Mouse (Mus musculus): Measurements from ENCODE around the gene Pelo. TPM values are rescaled to one million over a fixed set of nuclear protein-coding genes. Genes with fewer than 3 reads are reported as not detected.
A peak's percentile ranks its signal among the peaks of the same experiment; 100 is the strongest.

The Pelo gene
- polyA plus RNA-seq, 1 experiment from 2014 or later = 4.5 TPM

DNA sequence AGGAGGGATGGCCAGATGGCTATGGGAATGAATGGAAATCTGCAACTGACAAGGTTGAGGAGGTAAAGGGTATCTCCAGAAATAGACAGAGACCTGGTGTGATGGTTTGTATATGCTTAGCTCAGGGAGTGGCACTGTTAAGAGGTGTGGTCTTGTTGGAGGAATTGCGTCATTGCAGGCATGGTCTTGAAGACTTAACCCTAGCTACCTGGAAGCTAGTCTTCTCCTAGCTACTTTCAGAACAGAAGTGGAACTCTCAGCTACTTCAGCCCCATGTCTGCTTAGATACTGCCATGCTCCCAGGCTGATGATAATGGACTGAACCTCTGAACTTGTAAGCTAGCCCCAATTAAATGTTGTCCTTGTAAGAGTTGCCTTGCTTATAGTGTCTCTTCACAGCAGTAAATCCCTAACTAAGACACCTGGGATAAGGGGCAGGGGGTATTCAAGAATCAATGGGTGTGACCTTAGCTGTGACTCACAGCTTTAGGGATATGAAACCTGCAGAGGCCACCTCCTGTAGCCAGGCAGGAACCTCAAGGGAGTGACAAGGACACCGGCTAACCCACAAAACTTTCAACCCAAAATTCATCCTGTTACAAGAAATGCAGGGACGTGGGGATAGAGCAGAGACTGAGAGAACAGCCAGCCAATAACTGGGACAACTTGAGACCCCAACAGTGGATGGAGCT is 27.1 kb upstream of the Pelo start:
- H3K27ac ChIP-seq (replicated peaks) = no peak overlapping the region
- 77% methylated on average over 3 of the region's 3 CpGs for WGBS
- no peak for ATAC-seq (ENCODE audit: low read depth)

GRCm38 (mm10) chr13:115109628-115110027 is 19.6 kb upstream of the Pelo start:
- Histone ChIP-seq H3K36me3 (no peaks in the 10 kb centered on the region), H3K4me2 (no peak overlapping the region), H3K27ac (replicated peaks) (no peak overlapping the region), H3K9ac (no peak overlapping the region), H3K4me3 (no peak overlapping the region), H3K9me3 (no peaks in the 10 kb centered on the region), H3K4me1 (replicated peaks) (no peaks in the 10 kb centered on the region), H3K27me3 (no peaks in the 10 kb centered on the region)
- WGBS = 83% methylated on average over 4 of the region's 4 CpGs
- ATAC-seq (ENCODE audit: low read depth) = no peak

More for the DNA sequence above, 27.1 kb upstream of the Pelo start:
- no peak overlapping the region for H3K9ac ChIP-seq
- no peaks in the 10 kb centered on the region for H3K36me3 ChIP-seq
- no peaks in the 10 kb centered on the region for H3K9me3 ChIP-seq
- H3K4me2 ChIP-seq = no peak overlapping the region
- no peak overlapping the region for H3K4me3 ChIP-seq
- no peaks in the 10 kb centered on the region for H3K27me3 ChIP-seq
- H3K4me1 ChIP-seq (replicated peaks) = no peaks in the 10 kb centered on the region

DNA sequence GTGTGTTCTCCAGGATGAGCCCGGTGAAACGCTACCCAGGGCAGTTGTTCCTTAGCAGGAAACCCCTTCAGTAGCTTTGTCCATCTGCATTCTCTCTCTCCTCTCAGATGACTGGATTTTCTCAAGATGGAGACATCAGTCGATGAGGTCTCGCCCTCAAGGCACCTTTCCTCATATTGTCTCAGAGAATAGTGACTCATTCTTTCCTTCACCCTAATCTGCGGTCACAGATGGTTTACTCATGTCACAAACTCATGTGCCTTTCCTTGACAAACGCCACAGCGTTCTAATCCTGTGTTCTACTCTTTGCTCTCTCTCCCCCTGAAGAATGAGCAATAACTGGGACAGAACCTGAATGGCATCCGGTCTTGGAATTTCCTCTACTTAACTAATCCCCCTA is 17.4 kb upstream of the Pelo start:
- no peak overlapping the region for H3K27ac ChIP-seq (replicated peaks)
- H3K4me2 ChIP-seq = no peak overlapping the region
- ATAC-seq (ENCODE audit: low read depth) = no peak
- H3K9ac ChIP-seq = no peak overlapping the region
- H3K4me3 ChIP-seq = no peak overlapping the region
- H3K9me3 ChIP-seq = no peaks in the 10 kb centered on the region
- WGBS = 91% methylated on average over 8 of the region's 8 CpGs
- H3K4me1 ChIP-seq (replicated peaks) = no peaks in the 10 kb centered on the region
- H3K36me3 ChIP-seq = no peaks in the 10 kb centered on the region
- peaks cover 4% of the 10 kb centered on the region for H3K27me3 ChIP-seq

GRCm38 (mm10) chr13:115106183-115106582 is 16.2 kb upstream of the Pelo start:
- 91% methylated on average over 10 of the region's 10 CpGs for WGBS

GRCm38 (mm10) chr13:115102754-115103153 is 12.8 kb upstream of the Pelo start:
- no peaks in the 10 kb centered on the region for H3K36me3 ChIP-seq
- no peaks in the 10 kb centered on the region for H3K9me3 ChIP-seq
- H3K4me3 ChIP-seq = no peak overlapping the region
- H3K27ac ChIP-seq (replicated peaks) = no peak overlapping the region
- H3K27me3 ChIP-seq = peaks cover 35% of the 10 kb centered on the region
- H3K4me1 ChIP-seq (replicated peaks) = peaks cover 16% of the 10 kb centered on the region
- no peak for ATAC-seq (ENCODE audit: low read depth)
- no peak overlapping the region for H3K4me2 ChIP-seq
- WGBS = 100% methylated on average over 2 of the region's 2 CpGs
- no peak overlapping the region for H3K9ac ChIP-seq

More at GRCm38 (mm10) chr13:115106183-115106582, 16.2 kb upstream of the Pelo start:
- peaks cover 11% of the 10 kb centered on the region for H3K4me1 ChIP-seq (replicated peaks)
- no peak overlapping the region for H3K4me3 ChIP-seq
- H3K27ac ChIP-seq (replicated peaks) = no peak overlapping the region
- H3K4me2 ChIP-seq = no peak overlapping the region
- peaks cover 14% of the 10 kb centered on the region for H3K27me3 ChIP-seq
- no peaks in the 10 kb centered on the region for H3K36me3 ChIP-seq
- no peak overlapping the region for H3K9ac ChIP-seq
- ATAC-seq (ENCODE audit: low read depth) = no peak
- H3K9me3 ChIP-seq = no peaks in the 10 kb centered on the region

- Histone ChIP-seq H3K27ac (replicated peaks) (peak within 1 kb of the TSS; percentile 71), H3K27me3 (peaks cover 35% of the 10 kb centered on the region), H3K9ac (peak within 1 kb of the TSS; percentile 70), H3K4me3 (peak within 1 kb of the TSS; percentile 52), H3K9me3 (no peaks in the 10 kb centered on the region), H3K36me3 (no peaks in the 10 kb centered on the region), H3K4me1 (replicated peaks) (peaks cover 16% of the 10 kb centered on the region), H3K4me2 (peak within 1 kb of the TSS; percentile 70)
- WGBS = under 1% methylated on average over 39 of the region's 39 CpGs
- ATAC-seq (ENCODE audit: low read depth) = peak; percentile 85
These were observed 11.6 kb upstream of the Pelo start, which contains the start of the genes Gm49395 and Itga1 for GRCm38 (mm10) chr13:115101355-115102191. TSS of gene Gm49395 (minus strand) at chr13:115101921. TSS of gene Itga1 (minus strand) at chr13:115101964.

DNA sequence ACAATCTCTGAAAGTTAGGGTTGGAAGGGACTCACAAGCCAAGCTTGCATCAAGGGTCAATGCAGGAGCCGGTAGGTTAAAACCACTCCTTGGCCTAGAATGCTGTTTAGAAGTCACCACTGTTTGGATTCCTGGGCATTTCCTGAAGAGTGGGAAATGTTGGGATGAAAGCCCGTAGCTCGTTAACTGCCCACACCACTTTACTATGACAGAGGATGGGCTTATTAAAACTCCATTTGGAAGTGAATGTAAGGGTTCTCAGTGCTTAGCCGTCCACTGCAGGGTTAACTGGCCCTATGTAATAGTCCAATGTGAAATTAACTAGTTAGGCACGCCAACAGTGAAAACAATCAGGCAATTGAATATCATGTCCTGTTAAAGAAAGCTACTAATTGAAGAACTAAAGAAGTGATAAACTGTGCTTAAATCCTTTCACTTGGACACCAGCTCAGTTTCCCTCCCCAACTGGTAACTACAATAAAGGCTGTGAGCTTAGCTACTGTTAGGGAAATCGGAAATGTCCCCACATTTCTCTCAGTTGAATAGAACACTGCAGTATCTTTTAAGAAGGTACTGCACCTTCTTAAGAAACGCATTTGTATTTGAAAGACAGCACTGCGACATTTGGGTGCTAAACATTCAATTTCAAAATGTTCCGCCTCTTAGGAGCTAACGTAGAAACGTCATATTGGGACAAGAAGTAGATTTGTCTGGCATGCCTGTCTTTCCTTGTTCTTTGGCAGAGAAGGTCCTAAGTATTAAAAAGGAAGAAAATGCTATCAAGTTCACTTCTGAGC is 10.6 kb upstream of the Pelo start:
- 17% methylated on average over 11 of the region's 11 CpGs for WGBS
- Histone ChIP-seq H3K27me3 (peaks cover 35% of the 10 kb centered on the region), H3K4me3 (peak overlapping the region; percentile 52), H3K36me3 (no peaks in the 10 kb centered on the region), H3K4me1 (replicated peaks) (peaks cover 16% of the 10 kb centered on the region), H3K27ac (replicated peaks) (peak overlapping the region; percentile 71; the same call in 1 of the 2 replicates), H3K9ac (peak overlapping the region; percentile 70; the same call in 1 of the 2 replicates), H3K4me2 (peak overlapping the region; percentile 70), H3K9me3 (no peaks in the 10 kb centered on the region)
- ATAC-seq (ENCODE audit: low read depth) = no peak

- no peak for ATAC-seq (ENCODE audit: low read depth)
- Histone ChIP-seq H3K9ac (no peak overlapping the region), H3K4me3 (peak overlapping the region; percentile 52; the same call in 1 of the 2 replicates), H3K4me2 (no peak overlapping the region; the same call in 1 of the 2 replicates), H3K27me3 (peaks cover 35% of the 10 kb centered on the region), H3K9me3 (no peaks in the 10 kb centered on the region), H3K27ac (replicated peaks) (no peak overlapping the region), H3K36me3 (no peaks in the 10 kb centered on the region), H3K4me1 (replicated peaks) (peaks cover 16% of the 10 kb centered on the region)
- 91% methylated on average over 9 of the region's 9 CpGs for WGBS
These were observed 9.4 kb upstream of the Pelo start for GRCm38 (mm10) chr13:115099381-115099780.

DNA sequence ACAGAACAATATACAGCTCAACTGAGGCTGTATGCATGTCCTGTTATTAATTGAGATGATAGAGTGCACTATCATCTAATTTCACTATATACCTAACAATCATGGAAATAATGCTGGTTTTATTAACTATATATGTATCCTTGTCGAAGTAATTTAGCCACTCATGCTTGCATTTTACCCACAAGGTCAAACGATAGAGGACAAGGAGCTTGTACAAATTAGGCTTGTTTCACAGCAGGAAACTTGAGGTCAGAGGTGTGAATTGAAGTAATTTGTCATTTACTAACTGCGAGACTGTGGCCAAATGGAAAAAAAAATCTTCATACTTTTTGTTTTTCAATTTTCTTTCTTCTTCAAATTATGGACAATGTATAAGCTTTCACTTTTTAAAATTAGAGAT is 8.2 kb upstream of the Pelo start:
- Histone ChIP-seq H3K36me3 (no peaks in the 10 kb centered on the region), H3K4me1 (replicated peaks) (peaks cover 16% of the 10 kb centered on the region), H3K9me3 (no peaks in the 10 kb centered on the region), H3K4me3 (no peak overlapping the region), H3K27ac (replicated peaks) (no peak overlapping the region), H3K27me3 (peaks cover 35% of the 10 kb centered on the region), H3K4me2 (no peak overlapping the region), H3K9ac (no peak overlapping the region)
- 84% methylated on average over 3 of the region's 3 CpGs for WGBS
- no peak for ATAC-seq (ENCODE audit: low read depth)

GRCm38 (mm10) chr13:115096965-115097364 is 7.0 kb upstream of the Pelo start:
- Histone ChIP-seq H3K36me3 (no peaks in the 10 kb centered on the region), H3K27me3 (peaks cover 28% of the 10 kb centered on the region), H3K4me3 (no peak overlapping the region), H3K4me2 (no peak overlapping the region), H3K4me1 (replicated peaks) (peaks cover 12% of the 10 kb centered on the region), H3K9me3 (no peaks in the 10 kb centered on the region), H3K27ac (replicated peaks) (no peak overlapping the region), H3K9ac (no peak overlapping the region)
- no peak for ATAC-seq (ENCODE audit: low read depth)
- WGBS = 65% methylated on average over 5 of the region's 5 CpGs

- Histone ChIP-seq H3K9ac (no peak overlapping the region), H3K4me2 (no peak overlapping the region), H3K27ac (replicated peaks) (no peak overlapping the region), H3K27me3 (peaks cover 21% of the 10 kb centered on the region), H3K4me3 (no peak overlapping the region), H3K36me3 (no peaks in the 10 kb centered on the region), H3K4me1 (replicated peaks) (peaks cover 5% of the 10 kb centered on the region), H3K9me3 (no peaks in the 10 kb centered on the region)
- 61% methylated on average over 2 of the region's 2 CpGs for WGBS
- ATAC-seq (ENCODE audit: low read depth) = no peak
These were observed 6.2 kb upstream of the Pelo start for GRCm38 (mm10) chr13:115096216-115096615.

Data from neural tube, embryonic 13.5 days (tissue).